Mouse (Mus musculus): ENCODE results near the gene Cdkn1c.

Gene Cdkn1c

GRCm38 (mm10) chr7:143473347-143474101 lies 12.7 kb upstream of the Cdkn1c start, which contains the start of gene Slc22a18:
Gene Slc22a18 (plus strand): TSS chr7:143473736.
- no peak for DNase-seq (ENCODE audit: low spot score in 2 of 2)

- DNase-seq (ENCODE audit: low spot score in 2 of 2) = peak in 1 of 2 experiments; percentile 67
Observed at GRCm38 (mm10) chr7:143469946-143470345, 9.1 kb upstream of the Cdkn1c start.

- DNase-seq (ENCODE audit: low spot score in 2 of 2) = no peak
Observed at GRCm38 (mm10) chr7:143467714-143468113, 6.9 kb upstream of the Cdkn1c start.

- DNase-seq (ENCODE audit: low spot score in 2 of 2) = peak in 1 of 2 experiments; percentile 79
Observed at GRCm38 (mm10) chr7:143466099-143466677, 5.3 kb upstream of the Cdkn1c start.

- no peak for DNase-seq (ENCODE audit: low spot score in 2 of 2)
Observed at GRCm38 (mm10) chr7:143464811-143465560, 4.1 kb upstream of the Cdkn1c start.

GRCm38 (mm10) chr7:143463865-143464415 lies 3.1 kb upstream of the Cdkn1c start:
- peak in 1 of 2 experiments; percentile 67 for DNase-seq (ENCODE audit: low spot score in 2 of 2)

- no peak for DNase-seq (ENCODE audit: low spot score in 2 of 2)
Observed at GRCm38 (mm10) chr7:143462516-143462915, 1.7 kb upstream of the Cdkn1c start.

- DNase-seq (ENCODE audit: low spot score in 2 of 2) = no peak
Observed at GRCm38 (mm10) chr7:143461920-143462319, 1.1 kb upstream of the Cdkn1c start.

- DNase-seq (ENCODE audit: low spot score in 2 of 2) = no peak
Observed at GRCm38 (mm10) chr7:143461294-143461870, 532 bp upstream of the Cdkn1c start.

GRCm38 (mm10) chr7:143460217-143460834 lies 524 bp downstream of the Cdkn1c start:
- DNase-seq (ENCODE audit: low spot score in 2 of 2) = no peak

- DNase-seq (ENCODE audit: low spot score in 2 of 2) = no peak
Observed at GRCm38 (mm10) chr7:143459332-143460211, 1.3 kb downstream of the Cdkn1c start.

- DNase-seq (ENCODE audit: low spot score in 2 of 2) = no peak
Observed at GRCm38 (mm10) chr7:143458963-143459331, 1.9 kb downstream of the Cdkn1c start.

- no peak for DNase-seq (ENCODE audit: low spot score in 2 of 2)
Observed at GRCm38 (mm10) chr7:143447130-143447529, 13.7 kb downstream of the Cdkn1c start.

GRCm38 (mm10) chr7:143445651-143446460 lies 15.0 kb downstream of the Cdkn1c start:
- no peak for DNase-seq (ENCODE audit: low spot score in 2 of 2)

GRCm38 (mm10) chr7:143444955-143445648 lies 15.7 kb downstream of the Cdkn1c start:
- no peak for DNase-seq (ENCODE audit: low spot score in 2 of 2)

- no peak for DNase-seq (ENCODE audit: low spot score in 2 of 2)
Observed at GRCm38 (mm10) chr7:143444580-143444954, 16.3 kb downstream of the Cdkn1c start.

- DNase-seq (ENCODE audit: low spot score in 2 of 2) = no peak
Observed at GRCm38 (mm10) chr7:143438965-143439364, 21.9 kb downstream of the Cdkn1c start.

GRCm38 (mm10) chr7:143437894-143438581 lies 22.8 kb downstream of the Cdkn1c start:
- no peak for DNase-seq (ENCODE audit: low spot score in 2 of 2)
